Mouse (Mus musculus) hindbrain, embryonic 10.5 days (tissue): Measurements from ENCODE around the gene Hoxa7. TPM values are rescaled to one million over a fixed set of nuclear protein-coding genes. Genes with fewer than 3 reads are reported as not detected.

Source experiments
- DNase-seq: peaks from one replicate; pipeline ENCODE4 v3.0.0-alpha.2; 2017; ENCODE audit warnings: low spot score
- H3K27ac ChIP-seq: fragments of 300-500 bp; sonication (generic); 2 replicates; pipeline ENCODE4 v1.5.1; 2016; ENCODE audit warnings: mild to moderate bottlenecking, moderate library complexity
- H3K27me3 ChIP-seq: fragments of 300-500 bp; sonication (generic); 2 replicates; pipeline ENCODE4 v1.6.1; 2016; ENCODE audit warnings: mild to moderate bottlenecking; ENCODE audit not compliant: poor library complexity, insufficient read depth, severe bottlenecking
- H3K36me3 ChIP-seq: fragments of 300-500 bp; sonication (generic); 2 replicates; pipeline ENCODE4 v1.6.1; 2016; ENCODE audit warnings: mild to moderate bottlenecking, moderate library complexity
- H3K4me1 ChIP-seq: fragments of 300-500 bp; sonication (generic); replicated peaks from 2 replicates; pipeline ENCODE4 v1.6.1; 2016; ENCODE audit warnings: mild to moderate bottlenecking
- H3K4me3 ChIP-seq: fragments of 300-500 bp; sonication (generic); 2 replicates; pipeline ENCODE4 v1.5.1; 2016; ENCODE audit warnings: mild to moderate bottlenecking, moderate library complexity
- H3K9me3 ChIP-seq: fragments of 300-500 bp; sonication (generic); 2 replicates; pipeline ENCODE4 v1.6.1; 2016; ENCODE audit warnings: mild to moderate bottlenecking, moderate library complexity
- WGBS: fragments of 180-500 bp; shearing (Covaris S2); methylation state at CpG from one replicate; pipeline ENCODE4 v1.1.7; 2016; 5-methylcytosine and 5-hydroxymethylcytosine counted together
- microRNA counts: library from miRNA; unstranded; fragments of <30 nt; microRNA quantifications from one replicate; lab custom pipeline; 2017
- polyA plus RNA-seq: library from polyadenylated mRNA; unstranded; fragments of >200 nt; fragmentation: Nextera tagmentation; extraction: Ambion mirVana; gene quantifications from 2 replicates; pipeline ENCODE4 v1.2.1, GENCODE M21; 2016

Gene Hoxa7
- polyA plus RNA-seq, 1 experiment from 2014 or later = not detected

DNA sequence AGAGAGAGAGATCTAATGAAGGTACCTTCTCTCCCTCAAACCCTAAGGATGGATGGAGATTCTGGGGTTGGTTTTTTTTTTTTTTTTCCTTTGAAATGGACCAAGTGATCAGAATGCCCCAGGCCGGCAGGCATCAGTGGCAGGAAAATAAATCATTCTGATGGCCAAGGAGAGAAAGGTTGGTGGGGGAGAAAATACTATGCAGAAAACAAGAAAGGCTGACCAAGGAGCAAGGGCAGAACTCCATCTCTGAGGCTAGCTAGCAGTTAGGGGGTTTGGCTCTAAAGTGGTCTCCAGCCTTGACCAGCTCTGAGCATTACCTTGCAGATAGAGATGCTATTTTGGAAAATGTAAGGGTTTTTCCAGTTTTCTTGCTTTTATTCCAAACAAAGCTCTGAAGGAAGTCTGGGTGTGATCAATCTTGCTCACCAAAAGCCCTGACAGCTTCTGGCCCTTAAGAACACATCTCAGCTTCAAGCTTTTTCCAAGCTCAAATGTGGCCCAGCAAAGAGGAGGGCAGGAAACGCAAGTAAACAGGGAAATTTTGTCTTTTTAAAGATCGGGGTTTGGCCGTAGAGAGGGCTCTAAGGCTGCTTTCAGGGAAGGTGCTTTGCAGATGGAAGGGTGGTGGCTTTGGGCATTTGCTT is 55.1 kb downstream of the Hoxa7 start:
- Histone ChIP-seq H3K27me3 (peaks cover 100% of the 10 kb centered on the region), H3K4me3 (peak overlapping the region; percentile 81), H3K36me3 (no peaks in the 10 kb centered on the region; the same call in 1 of the 2 replicates), H3K9me3 (no peaks in the 10 kb centered on the region), H3K4me1 (peaks cover 21% of the 10 kb centered on the region), H3K27ac (peak overlapping the region; percentile 95)
- 3% methylated on average over 4 of the region's 4 CpGs for WGBS
- peak; percentile 50 for DNase-seq

DNA sequence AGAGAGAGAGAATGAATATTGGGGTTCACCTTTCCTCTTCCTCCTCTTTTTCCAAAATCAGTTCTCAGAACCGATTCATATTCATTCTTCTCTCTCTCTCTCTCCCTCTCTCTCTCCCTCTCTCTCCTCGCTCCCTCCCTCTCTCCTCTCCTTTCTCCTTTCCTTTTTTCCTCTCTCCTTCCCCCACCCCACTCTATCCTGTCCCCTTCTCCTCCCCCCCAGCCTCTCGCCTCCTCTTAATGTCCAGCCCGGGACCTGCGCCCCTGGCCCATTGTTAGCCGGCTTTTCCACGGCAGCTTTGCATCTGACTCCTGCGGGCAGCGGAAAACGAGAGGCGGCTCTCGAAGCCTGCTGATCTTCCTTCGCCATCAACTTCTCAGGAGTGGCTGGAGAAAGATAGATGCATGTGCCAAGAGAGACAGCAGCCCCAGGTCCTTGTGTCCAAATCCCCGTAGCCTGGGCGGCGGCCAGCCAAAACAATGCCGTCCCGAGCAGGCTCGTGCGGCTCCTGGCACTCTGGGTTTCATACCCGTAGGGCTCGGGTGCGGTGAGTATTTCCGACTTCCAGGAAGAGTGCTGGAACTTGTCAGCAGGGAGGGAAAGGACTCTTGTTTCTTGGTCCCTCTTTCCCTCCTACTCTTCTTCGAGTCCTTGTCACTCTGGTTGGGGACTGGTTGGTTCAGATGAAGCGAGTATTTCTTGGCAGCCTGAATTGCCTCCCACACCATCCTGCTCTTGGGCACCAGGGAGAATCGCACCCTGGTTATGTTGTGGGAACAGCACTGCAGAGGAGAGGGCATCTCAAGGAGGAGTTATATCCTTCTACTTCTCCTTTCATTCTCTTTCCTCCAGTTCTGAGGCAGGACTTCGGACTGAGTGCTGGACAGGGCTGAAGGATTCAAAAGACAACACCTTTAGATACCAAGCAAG is 55.9 kb downstream of the Hoxa7 start:
- H3K36me3 ChIP-seq = no peaks in the 10 kb centered on the region; the same call in 1 of the 2 replicates
- WGBS = under 1% methylated on average over 28 of the region's 28 CpGs
- no peaks in the 10 kb centered on the region for H3K9me3 ChIP-seq
- H3K4me3 ChIP-seq = peak overlapping the region; percentile 81
- peak; percentile 64 for DNase-seq
- H3K27ac ChIP-seq = peak overlapping the region; percentile 95
- H3K27me3 ChIP-seq = peaks cover 100% of the 10 kb centered on the region
- peaks cover 15% of the 10 kb centered on the region for H3K4me1 ChIP-seq

DNA sequence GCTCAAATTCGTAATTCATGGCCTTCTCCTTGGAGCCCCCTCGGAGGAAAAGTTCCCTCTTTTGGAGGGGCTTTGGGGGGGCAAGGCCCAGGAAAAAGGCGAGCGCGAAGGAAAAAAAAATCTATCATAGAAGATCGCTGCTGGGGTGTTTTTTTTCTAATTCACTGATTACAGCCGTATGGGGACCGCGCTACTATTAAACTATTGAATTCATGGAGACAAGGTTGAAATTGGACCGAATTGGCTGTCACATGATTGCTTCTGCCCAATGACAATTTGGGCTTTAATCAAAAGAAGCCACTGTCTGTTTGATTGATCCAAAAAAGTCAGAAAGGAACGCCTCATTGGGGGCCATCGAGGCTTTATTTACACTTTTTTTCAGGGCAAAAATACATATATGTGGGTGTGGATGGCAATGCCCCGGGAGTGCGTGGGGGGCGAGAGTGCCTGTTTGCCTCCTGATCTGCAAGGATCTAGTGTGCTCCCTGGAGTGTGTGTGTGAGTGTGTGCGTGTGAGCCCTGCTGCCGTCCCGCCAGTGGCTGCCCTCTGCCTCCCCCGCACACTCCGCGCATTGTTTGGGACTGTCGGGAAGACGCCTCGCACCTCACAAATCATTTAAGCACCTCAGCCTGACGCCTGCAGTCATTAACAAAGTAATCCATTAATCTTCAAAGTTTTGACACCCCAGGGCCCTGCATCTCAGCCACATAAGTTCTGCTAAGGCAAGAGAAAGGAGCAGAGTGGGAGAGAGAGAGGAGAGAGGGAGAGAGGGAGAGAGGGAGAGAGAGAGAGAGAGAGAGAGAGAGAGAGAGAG is 56.8 kb downstream of the Hoxa7 start, which contains the start of gene Hoxa2:
Gene Hoxa2 (minus strand): TSS at position 206 of the 815 bp plus-strand sequence.
- no peaks in the 10 kb centered on the region; the same call in 1 of the 2 replicates for H3K36me3 ChIP-seq
- peak within 1 kb of the TSS; percentile 95 for H3K27ac ChIP-seq
- peak within 1 kb of the TSS; percentile 81 for H3K4me3 ChIP-seq
- no peaks in the 10 kb centered on the region for H3K9me3 ChIP-seq
- peaks cover 100% of the 10 kb centered on the region for H3K27me3 ChIP-seq
- peak; percentile 83 for DNase-seq
- WGBS = under 1% methylated on average over 25 of the region's 25 CpGs
- H3K4me1 ChIP-seq = peaks cover 15% of the 10 kb centered on the region

MicroRNA genes within 50 kb of the gene (microRNA counts, 519-probe panel; counts per million panel counts)
- microRNA mmu-miR-196b (lab: Ali Mortazavi, UCI) = 1,255 counts per million, percentile 77 among the panel's probes with 10 or more counts

Other genes with a start within 250 kb of the Hoxa7 start
- 14.5 and 18.1 TPM in 2 replicates for gene Skap2, start 209.3 kb downstream of the Hoxa7 start, polyA plus RNA-seq
- 0.77 and 1.4 TPM in 2 replicates for gene Hoxa1, start 63.5 kb downstream of the Hoxa7 start, polyA plus RNA-seq
- gene Hoxa2, start 57.0 kb downstream of the Hoxa7 start, polyA plus RNA-seq = 31.4 and 56.9 TPM in 2 replicates
- gene 5730596B20Rik, start 44.4 kb downstream of the Hoxa7 start, polyA plus RNA-seq = 0.90 and 3.6 TPM in 2 replicates
- 0.14 and 4.3 TPM in 2 replicates for gene Hoxa4, start 30.1 kb downstream of the Hoxa7 start, polyA plus RNA-seq
- 1.8 TPM in 1 of 2 replicates, not detected in the other for gene Hoxa5, start 17.3 kb downstream of the Hoxa7 start, polyA plus RNA-seq
- gene Hoxa6, start 13.1 kb downstream of the Hoxa7 start, polyA plus RNA-seq = not detected in 2 replicates
- 3.6 and 9.7 TPM in 2 replicates for gene Hoxa3, start 8.5 kb downstream of the Hoxa7 start, polyA plus RNA-seq
- not detected in 2 replicates for gene Gm28308, start 8.5 kb downstream of the Hoxa7 start, polyA plus RNA-seq
- gene Hoxa9, start 9.2 kb upstream of the Hoxa7 start, polyA plus RNA-seq = not detected in 2 replicates
- gene Hoxa10, start 19.0 kb upstream of the Hoxa7 start, polyA plus RNA-seq = not detected in 2 replicates
- not detected in 2 replicates for gene Hoxa11, start 24.0 kb upstream of the Hoxa7 start, polyA plus RNA-seq
- not detected in 2 replicates for gene Hoxa13, start 39.0 kb upstream of the Hoxa7 start, polyA plus RNA-seq
- 2.3 and 4.3 TPM in 2 replicates for gene Evx1, start 91.6 kb upstream of the Hoxa7 start, polyA plus RNA-seq